In the genomic region with DNA sequence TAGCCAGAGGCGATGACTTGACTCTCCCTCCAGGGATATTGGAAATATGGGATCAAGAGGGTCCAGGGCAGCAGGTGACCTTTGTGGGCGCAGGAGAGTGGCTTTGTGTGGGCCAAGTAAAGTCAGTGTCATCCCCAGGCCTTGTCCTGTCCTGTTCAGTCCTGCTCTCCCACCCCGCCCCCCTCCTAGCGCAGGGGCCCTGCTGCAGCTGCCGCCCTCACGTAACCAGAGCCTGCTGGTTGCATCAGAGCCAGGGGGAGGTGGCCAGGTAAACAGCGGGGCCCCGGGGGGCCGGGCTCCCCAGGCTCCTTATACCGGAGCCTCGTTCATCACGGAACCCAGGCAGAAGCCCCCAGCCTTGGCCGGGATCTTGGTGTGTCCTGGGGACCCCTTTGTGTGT, we compare ENCODE assay signal across 13 mouse cellular contexts. TPM values are rescaled to one million over a fixed set of nuclear protein-coding genes. Genes with fewer than 3 reads are reported as not detected.
DNase-seq lines count a peak whose midpoint lies in the region; ATAC-seq and TF ChIP-seq lines count a peak whose summit lies in the region.
"Had no signal": no experiment of that assay in that cellular context is flagged by ENCODE, and none has a peak within 500 bp of the region (broad histone marks: within the 10 kb centered on the region; RNA-seq: fewer than 3 reads in every experiment).

No protein-coding gene starts in this region.

- H3K9me3 ChIP-seq in hindbrain, embryonic 10.5 days = no peaks in the 10 kb centered on the region
- no peaks in the 10 kb centered on the region for H3K9me3 ChIP-seq in hindbrain, embryonic 13.5 days
- H3K9me3 ChIP-seq in ES-E14 (ENCODE audit: control insufficient read depth, insufficient read depth, low read depth, low read length) = no peaks in the 10 kb centered on the region
- H3K9me3 ChIP-seq in limb, embryonic 15.5 days = no peaks in the 10 kb centered on the region
- H3K9me3 ChIP-seq: G1E had no signal

- DNase-seq in hindbrain, embryonic 10.5 days (ENCODE audit: low spot score) = peak; percentile 25
- DNase-seq in A20 (ENCODE audit: low read depth, low spot score) (peak; percentile 96), ES-E14 (ENCODE audit: low read depth, low spot score) (no peak)
- no peak for DNase-seq in lung, postnatal 36 days
- no peak for DNase-seq in right cerebral cortex, postnatal 4 days
- DNase-seq: kidney, postnatal 14 days; thymus, adult 2 months had no signal

- H3K27me3 ChIP-seq in hindbrain, embryonic 10.5 days (ENCODE audit: insufficient read depth, poor library complexity, severe bottlenecking) = peaks cover 25% of the 10 kb centered on the region
- H3K27me3 ChIP-seq in hindbrain, embryonic 13.5 days = peaks cover 20% of the 10 kb centered on the region
- H3K27me3 ChIP-seq in limb, embryonic 15.5 days = no peaks in the 10 kb centered on the region; the same call in 1 of the 2 replicates

- H3K9ac ChIP-seq in hindbrain, embryonic 13.5 days = no peak overlapping the region
- peak overlapping the region; percentile 19; the same call in 1 of the 2 replicates for H3K9ac ChIP-seq in ES-E14 (ENCODE audit: insufficient read depth, low read depth, low read length, poor library complexity, severe bottlenecking)
- H3K9ac ChIP-seq in limb, embryonic 15.5 days = no peak overlapping the region

- ATAC-seq in hindbrain, embryonic 13.5 days (ENCODE audit: low FRiP score) = no peak
- no peak for ATAC-seq in limb, embryonic 15.5 days (ENCODE audit: insufficient number of reproducible peaks, low FRiP score, low TSS enrichment, low read depth)
- no peak for ATAC-seq in erythroblast, adult 5-6 weeks (replicated peaks; ENCODE audit: low FRiP score, poor library complexity, severe bottlenecking)

- H3K4me3 ChIP-seq in hindbrain, embryonic 10.5 days = 0 out of 2 replicates have a peak overlapping the region, but pooled peaks have one; percentile 3
- H3K4me3 ChIP-seq in hindbrain, embryonic 13.5 days = no peak overlapping the region
- peak overlapping the region in 1 of 2 experiments; percentile 33; a peak in 2 of 4 replicates for H3K4me3 ChIP-seq in ES-E14 (ENCODE audit: insufficient read depth in 1 of 2, low read depth in 1 of 2, low read length in 2 of 2, poor library complexity in 1 of 2, severe bottlenecking in 1 of 2)
- H3K4me3 ChIP-seq in limb, embryonic 15.5 days = no peak overlapping the region

- H3K4me1 ChIP-seq in hindbrain, embryonic 10.5 days (replicated peaks) = peaks cover 18% of the 10 kb centered on the region
- peaks cover 9% of the 10 kb centered on the region; the same call in 1 of the 2 replicates for H3K4me1 ChIP-seq in hindbrain, embryonic 13.5 days (replicated peaks)
- peaks cover 4 to 20% of the 10 kb centered on the region in 2 experiments; a peak in 2 of 4 replicates for H3K4me1 ChIP-seq in ES-E14 (ENCODE audit: control insufficient read depth in 2 of 2, insufficient read depth in 2 of 2, low read length in 2 of 2, poor library complexity in 1 of 2)
- peaks cover 13% of the 10 kb centered on the region for H3K4me1 ChIP-seq in limb, embryonic 15.5 days

- no peak overlapping the region for H3K4me2 ChIP-seq in hindbrain, embryonic 13.5 days
- H3K4me2 ChIP-seq in limb, embryonic 15.5 days = peak overlapping the region; percentile 11; the same call in 1 of the 2 replicates

- H3K36me3 ChIP-seq in hindbrain, embryonic 10.5 days = peaks cover 23% of the 10 kb centered on the region
- H3K36me3 ChIP-seq in hindbrain, embryonic 13.5 days = peaks cover 25% of the 10 kb centered on the region
- peaks cover 14% of the 10 kb centered on the region; the same call in 1 of the 2 replicates for H3K36me3 ChIP-seq in ES-E14 (ENCODE audit: control insufficient read depth, insufficient read depth, low read length, poor library complexity, severe bottlenecking)
- H3K36me3 ChIP-seq in limb, embryonic 15.5 days = peaks cover 26% of the 10 kb centered on the region

- in situ Hi-C loops in ES-E14 (cut with MboI; ENCODE audit: low sequenced_read_pairs in 2 of 2, unreplicated experiment in 2 of 2) = no loop called here

- H3K27ac ChIP-seq in hindbrain, embryonic 10.5 days = peak overlapping the region; percentile 35; the same call in 1 of the 2 replicates
- H3K27ac ChIP-seq in hindbrain, embryonic 13.5 days = no peak overlapping the region
- H3K27ac ChIP-seq in ES-E14 (ENCODE audit: insufficient read depth, low read depth, low read length, poor library complexity, severe bottlenecking) = peak overlapping the region; percentile 42; the same call in 1 of the 2 replicates
- no peak overlapping the region for H3K27ac ChIP-seq in limb, embryonic 15.5 days

- WGBS in hindbrain, embryonic 10.5 days = 21% methylated on average over 13 of the region's 13 CpGs
- 13% methylated on average over 12 of the region's 13 CpGs for WGBS in hindbrain, embryonic 13.5 days
- whole genome bisulfite sequencing in limb, embryonic 15.5 days = 15% methylated on average over 13 of the region's 13 CpGs

TF ChIP-seq in ES-E14, 5 proteins besides CTCF, POLR2A, EP300 and RAD21:
- no peak for TF ChIP-seq HCFC1 (IDR thresholded peaks at IDR 0.05; ENCODE audit: borderline replicate concordance, insufficient read depth, low read length)
- TF ChIP-seq ZNF384 (IDR thresholded peaks at IDR 0.05; ENCODE audit: low read depth, low read length) = no peak
- TF ChIP-seq ZC3H11A (IDR thresholded peaks at IDR 0.05; ENCODE audit: borderline replicate concordance, low read depth, low read length) = no peak
- TF ChIP-seq MAFK (IDR thresholded peaks at IDR 0.05; ENCODE audit: insufficient read depth, low read depth, low read length) = no peak
- no peak for TF ChIP-seq CHD2 (IDR thresholded peaks at IDR 0.05; ENCODE audit: low read depth, low read length)
TF ChIP-seq in ES-E14: peak in this region for 0.

RNA-seq across cellular contexts. Expression of gene Mef2b, which starts 10.6 kb away (rescaled TPM):
- polyA plus RNA-seq in hindbrain, embryonic 10.5 days (2016; fragmentation: Nextera tagmentation; extraction: Ambion mirVana) = 0.58 and 0.76 TPM in 2 replicates
- polyA plus RNA-seq in hindbrain, embryonic 13.5 days (2015; fragmentation: Nextera tagmentation; extraction: Ambion mirVana) = 0.40 TPM in 2 replicates
- 3.6 and 5.4 TPM in 2 replicates for total RNA-seq in ES-E14 (2012; rRNA removed)
- 0.19 and 0.48 TPM in 2 replicates for polyA plus RNA-seq in limb, embryonic 15.5 days (2015; fragmentation: Nextera tagmentation; extraction: Ambion mirVana)
- not detected in 2 replicates for total RNA-seq in erythroblast, adult 5-6 weeks (2015; ENCODE audit: low replicate concordance)
- total RNA-seq in erythroblast, adult 5-6 weeks (2017; ENCODE audit: low replicate concordance) = not detected in 2 replicates
- total RNA-seq: common myeloid progenitor, adult 5-6 weeks; left cerebral cortex, adult 18-20 months had no signal

RNA-seq across cellular contexts. Expression of gene Borcs8, which starts 10.9 kb away (rescaled TPM):
- polyA plus RNA-seq in hindbrain, embryonic 10.5 days (2016; fragmentation: Nextera tagmentation; extraction: Ambion mirVana) = 46.9 and 48.3 TPM in 2 replicates
- 53.6 and 58.2 TPM in 2 replicates for polyA plus RNA-seq in hindbrain, embryonic 13.5 days (2015; fragmentation: Nextera tagmentation; extraction: Ambion mirVana)
- total RNA-seq in ES-E14 (2012; rRNA removed) = 30.0 and 31.2 TPM in 2 replicates
- polyA plus RNA-seq in limb, embryonic 15.5 days (2015; fragmentation: Nextera tagmentation; extraction: Ambion mirVana) = 54.1 and 55.2 TPM in 2 replicates
- total RNA-seq in erythroblast, adult 5-6 weeks (2015; ENCODE audit: low replicate concordance) = 2.1 and 16.7 TPM in 2 replicates
- 15.5 and 30.7 TPM in 2 replicates for total RNA-seq in erythroblast, adult 5-6 weeks (2017; ENCODE audit: low replicate concordance)

RNA-seq across cellular contexts. Expression of gene Rfxank, which starts 11.2 kb away (rescaled TPM):
- polyA plus RNA-seq in hindbrain, embryonic 10.5 days (2016; fragmentation: Nextera tagmentation; extraction: Ambion mirVana) = 19.5 and 20.6 TPM in 2 replicates
- 12.5 and 14.3 TPM in 2 replicates for polyA plus RNA-seq in hindbrain, embryonic 13.5 days (2015; fragmentation: Nextera tagmentation; extraction: Ambion mirVana)
- 10.4 and 11.2 TPM in 2 replicates for total RNA-seq in ES-E14 (2012; rRNA removed)
- 20.2 and 20.9 TPM in 2 replicates for polyA plus RNA-seq in limb, embryonic 15.5 days (2015; fragmentation: Nextera tagmentation; extraction: Ambion mirVana)
- total RNA-seq in erythroblast, adult 5-6 weeks (2015; ENCODE audit: low replicate concordance) = 8.1 and 16.3 TPM in 2 replicates
- 9.7 and 10.2 TPM in 2 replicates for total RNA-seq in erythroblast, adult 5-6 weeks (2017; ENCODE audit: low replicate concordance)

RNA-seq across cellular contexts. Expression of gene Nr2c2ap, which starts 19.0 kb away (rescaled TPM):
- 37.0 and 38.0 TPM in 2 replicates for polyA plus RNA-seq in hindbrain, embryonic 10.5 days (2016; fragmentation: Nextera tagmentation; extraction: Ambion mirVana)
- 32.6 and 36.4 TPM in 2 replicates for polyA plus RNA-seq in hindbrain, embryonic 13.5 days (2015; fragmentation: Nextera tagmentation; extraction: Ambion mirVana)
- total RNA-seq in ES-E14 (2012; rRNA removed) = 9.6 and 10.4 TPM in 2 replicates
- polyA plus RNA-seq in limb, embryonic 15.5 days (2015; fragmentation: Nextera tagmentation; extraction: Ambion mirVana) = 31.2 and 33.3 TPM in 2 replicates
- total RNA-seq in erythroblast, adult 5-6 weeks (2015; ENCODE audit: low replicate concordance) = 4.8 and 5.4 TPM in 2 replicates
- total RNA-seq in erythroblast, adult 5-6 weeks (2017; ENCODE audit: low replicate concordance) = 1.4 and 1.5 TPM in 2 replicates

RNA-seq across cellular contexts. Expression of gene Tmem161a, which starts 22.0 kb away (rescaled TPM):
- 56.2 and 64.9 TPM in 2 replicates for polyA plus RNA-seq in hindbrain, embryonic 10.5 days (2016; fragmentation: Nextera tagmentation; extraction: Ambion mirVana)
- polyA plus RNA-seq in hindbrain, embryonic 13.5 days (2015; fragmentation: Nextera tagmentation; extraction: Ambion mirVana) = 44.3 and 52.3 TPM in 2 replicates
- total RNA-seq in ES-E14 (2012; rRNA removed) = 73.9 and 116 TPM in 2 replicates
- 64.9 and 74.3 TPM in 2 replicates for polyA plus RNA-seq in limb, embryonic 15.5 days (2015; fragmentation: Nextera tagmentation; extraction: Ambion mirVana)
- total RNA-seq in erythroblast, adult 5-6 weeks (2015; ENCODE audit: low replicate concordance) = 4.0 and 8.1 TPM in 2 replicates
- total RNA-seq in erythroblast, adult 5-6 weeks (2017; ENCODE audit: low replicate concordance) = 4.5 and 4.9 TPM in 2 replicates

Comparison
In these comparisons a context has a peak if more than half of its experiments do, and no peak if none do; other contexts are left out.
1. H3K27ac ChIP-seq: peak in hindbrain, embryonic 10.5 days (single experiment) and ES-E14 (single experiment); none in hindbrain, embryonic 13.5 days (single experiment) and limb, embryonic 15.5 days (single experiment).
2. DNase-seq: peak in hindbrain, embryonic 10.5 days (single experiment) and A20 (single experiment); none in ES-E14 (single experiment), lung, postnatal 36 days (single experiment) and right cerebral cortex, postnatal 4 days (single experiment).